Mouse (Mus musculus) embryonic facial prominence, embryonic 10.5 days (tissue): ENCODE results near the gene Syce1l. TPM values are rescaled to one million over a fixed set of nuclear protein-coding genes. Genes with fewer than 3 reads are reported as not detected.

ENCODE experiments used
- DNase-seq: peaks from one replicate; pipeline ENCODE4 v3.0.0-alpha.2; 2017; ENCODE audit warnings: low spot score
- H3K27ac ChIP-seq: fragments of 300-500 bp; sonication (generic); replicated peaks from 2 replicates; pipeline ENCODE4 v1.5.1; 2016; ENCODE audit warnings: mild to moderate bottlenecking
- H3K27me3 ChIP-seq: fragments of 300-500 bp; sonication (generic); replicated peaks from 2 replicates; pipeline ENCODE4 v1.6.1; 2016; ENCODE audit warnings: low read depth, mild to moderate bottlenecking; ENCODE audit not compliant: poor library complexity, severe bottlenecking
- H3K36me3 ChIP-seq: fragments of 300-500 bp; sonication (generic); replicated peaks from 2 replicates; pipeline ENCODE4 v1.6.1; 2016; ENCODE audit warnings: mild to moderate bottlenecking, moderate library complexity
- H3K4me1 ChIP-seq: fragments of 300-500 bp; sonication (generic); 2 replicates; pipeline ENCODE4 v1.6.1; 2016
- H3K4me3 ChIP-seq: fragments of 300-500 bp; sonication (generic); 2 replicates; pipeline ENCODE4 v1.5.1; 2016; ENCODE audit warnings: mild to moderate bottlenecking, moderate library complexity
- H3K9me3 ChIP-seq: fragments of 300-500 bp; sonication (generic); 2 replicates; pipeline ENCODE4 v1.6.1; 2016; ENCODE audit warnings: mild to moderate bottlenecking
- WGBS: fragments of 180-500 bp; shearing (Covaris S2); methylation state at CpG from one replicate; pipeline ENCODE4 v1.1.7; 2016; 5-methylcytosine and 5-hydroxymethylcytosine counted together
- polyA plus RNA-seq: library from polyadenylated mRNA; unstranded; fragments of >200 nt; fragmentation: Nextera tagmentation; extraction: Ambion mirVana; gene quantifications from 2 replicates; pipeline ENCODE4 v1.2.1, GENCODE M21; 2016

The Syce1l gene
- polyA plus RNA-seq: not detected in 2 replicates

GRCm38 (mm10) chr8:113642926-113643325 is at the start of gene Syce1l:
Gene Syce1l, plus strand, starts transcription at chr8:113643213.
- H3K27ac ChIP-seq: no peak within 1 kb of the TSS
- H3K4me3 ChIP-seq: no peak within 1 kb of the TSS
- WGBS: 93% methylated on average over 16 of the region's 16 CpGs
- peaks cover 50% of the 10 kb centered on the region for H3K36me3 ChIP-seq
- H3K4me1 ChIP-seq: 0 out of 2 replicates have a peak, but pooled peaks cover 3% of the 10 kb centered on the region
- no peak for DNase-seq
- no peaks in the 10 kb centered on the region for H3K27me3 ChIP-seq
- H3K9me3 ChIP-seq: no peaks in the 10 kb centered on the region

GRCm38 (mm10) chr8:113598401-113598800 is 44.6 kb upstream of the Syce1l start:
- H3K36me3 ChIP-seq: no peaks in the 10 kb centered on the region
- no peak for DNase-seq
- H3K27me3 ChIP-seq: no peaks in the 10 kb centered on the region
- WGBS: 42% methylated on average over 3 of the region's 3 CpGs
- no peaks in the 10 kb centered on the region for H3K4me1 ChIP-seq
- H3K9me3 ChIP-seq: no peaks in the 10 kb centered on the region
- H3K27ac ChIP-seq: no peak overlapping the region
- H3K4me3 ChIP-seq: no peak overlapping the region

- DNase-seq: no peak
- Histone ChIP-seq H3K27me3 (no peaks in the 10 kb centered on the region), H3K36me3 (peaks cover 1% of the 10 kb centered on the region), H3K27ac (no peak overlapping the region), H3K9me3 (no peaks in the 10 kb centered on the region), H3K4me1 (peaks cover 20% of the 10 kb centered on the region), H3K4me3 (no peak overlapping the region)
- 11% methylated on average over 3 of the region's 3 CpGs for WGBS
Measured at GRCm38 (mm10) chr8:113632634-113633033, 10.4 kb upstream of the Syce1l start.

- H3K4me1 ChIP-seq: peaks cover 20% of the 10 kb centered on the region
- peak overlapping the region; percentile 70 for H3K4me3 ChIP-seq
- no peaks in the 10 kb centered on the region for H3K27me3 ChIP-seq
- 33% methylated on average over 12 of the region's 12 CpGs for WGBS
- H3K27ac ChIP-seq: no peak overlapping the region
- DNase-seq: no peak
- H3K9me3 ChIP-seq: no peaks in the 10 kb centered on the region
- H3K36me3 ChIP-seq: peaks cover 17% of the 10 kb centered on the region
Measured at GRCm38 (mm10) chr8:113634161-113634560, 8.9 kb upstream of the Syce1l start.

- peak; percentile 96 for DNase-seq
- no peaks in the 10 kb centered on the region for H3K27me3 ChIP-seq
- H3K9me3 ChIP-seq: no peaks in the 10 kb centered on the region
- H3K36me3 ChIP-seq: peaks cover 24% of the 10 kb centered on the region
- peaks cover 20% of the 10 kb centered on the region for H3K4me1 ChIP-seq
- peak within 1 kb of the TSS; percentile 70 for H3K4me3 ChIP-seq
- peak within 1 kb of the TSS; percentile 91 for H3K27ac ChIP-seq
- under 1% methylated on average over 42 of the region's 42 CpGs for WGBS
Measured at GRCm38 (mm10) chr8:113634670-113635591, 8.1 kb upstream of the Syce1l start, which contains the start of gene Mon1b. Gene Mon1b, plus strand, starts transcription at chr8:113635587.

DNA sequence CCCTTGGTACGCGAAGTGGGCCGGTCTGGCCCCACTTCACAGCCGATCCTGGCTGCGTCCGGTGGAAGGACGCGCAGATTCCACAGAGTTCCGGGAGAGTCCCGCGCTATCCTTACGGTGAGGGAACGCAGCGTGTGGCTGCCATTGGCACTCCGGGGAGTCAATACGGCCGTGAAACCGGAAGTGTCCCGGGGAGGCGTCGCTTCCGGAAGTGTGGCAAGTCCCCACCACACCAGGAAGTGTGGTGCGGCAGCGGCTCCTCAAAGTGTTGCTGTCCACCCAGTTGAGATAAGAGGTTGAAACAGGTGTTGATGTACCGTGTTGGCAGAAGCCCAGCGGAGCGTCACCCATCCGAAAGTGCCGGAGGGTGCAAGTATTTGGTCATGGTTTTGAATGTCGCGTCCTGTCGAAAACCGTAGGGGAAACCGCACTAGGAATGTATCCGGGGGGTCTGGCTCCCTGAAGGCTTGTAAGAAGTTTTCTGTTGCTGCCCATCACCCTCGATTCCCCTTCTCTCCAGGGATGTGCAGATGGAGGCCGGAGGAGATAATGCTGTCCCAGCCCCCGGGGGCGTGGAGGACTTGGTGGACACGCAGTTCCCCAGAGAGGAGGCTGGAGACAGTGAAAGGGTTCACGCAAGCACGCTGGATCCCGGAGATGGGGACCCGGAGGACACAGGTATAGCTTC is 7.3 kb upstream of the Syce1l start:
- H3K9me3 ChIP-seq: no peaks in the 10 kb centered on the region
- peaks cover 32% of the 10 kb centered on the region for H3K36me3 ChIP-seq
- H3K4me3 ChIP-seq: peak overlapping the region; percentile 70
- WGBS: 1% methylated on average over 44 of the region's 44 CpGs
- peak overlapping the region; percentile 91 for H3K27ac ChIP-seq
- DNase-seq: no peak
- no peaks in the 10 kb centered on the region for H3K27me3 ChIP-seq
- H3K4me1 ChIP-seq: peaks cover 20% of the 10 kb centered on the region

- no peak for DNase-seq
Measured at GRCm38 (mm10) chr8:113636280-113636628, 6.8 kb upstream of the Syce1l start.

GRCm38 (mm10) chr8:113640357-113640756 is 2.7 kb upstream of the Syce1l start:
- DNase-seq: no peak
- Histone ChIP-seq H3K27me3 (no peaks in the 10 kb centered on the region), H3K36me3 (peaks cover 55% of the 10 kb centered on the region), H3K27ac (no peak overlapping the region), H3K4me3 (no peak overlapping the region), H3K4me1 (peaks cover 16% of the 10 kb centered on the region), H3K9me3 (no peaks in the 10 kb centered on the region)
- WGBS: 85% methylated on average over 8 of the region's 8 CpGs

More at GRCm38 (mm10) chr8:113636280-113636628, 6.8 kb upstream of the Syce1l start:
- H3K4me3 ChIP-seq: peak overlapping the region; percentile 70
- H3K27me3 ChIP-seq: no peaks in the 10 kb centered on the region
- peaks cover 20% of the 10 kb centered on the region for H3K4me1 ChIP-seq
- H3K36me3 ChIP-seq: peaks cover 36% of the 10 kb centered on the region
- WGBS: 39% methylated on average over 5 of the region's 5 CpGs
- H3K9me3 ChIP-seq: no peaks in the 10 kb centered on the region
- peak overlapping the region; percentile 91 for H3K27ac ChIP-seq

DNA sequence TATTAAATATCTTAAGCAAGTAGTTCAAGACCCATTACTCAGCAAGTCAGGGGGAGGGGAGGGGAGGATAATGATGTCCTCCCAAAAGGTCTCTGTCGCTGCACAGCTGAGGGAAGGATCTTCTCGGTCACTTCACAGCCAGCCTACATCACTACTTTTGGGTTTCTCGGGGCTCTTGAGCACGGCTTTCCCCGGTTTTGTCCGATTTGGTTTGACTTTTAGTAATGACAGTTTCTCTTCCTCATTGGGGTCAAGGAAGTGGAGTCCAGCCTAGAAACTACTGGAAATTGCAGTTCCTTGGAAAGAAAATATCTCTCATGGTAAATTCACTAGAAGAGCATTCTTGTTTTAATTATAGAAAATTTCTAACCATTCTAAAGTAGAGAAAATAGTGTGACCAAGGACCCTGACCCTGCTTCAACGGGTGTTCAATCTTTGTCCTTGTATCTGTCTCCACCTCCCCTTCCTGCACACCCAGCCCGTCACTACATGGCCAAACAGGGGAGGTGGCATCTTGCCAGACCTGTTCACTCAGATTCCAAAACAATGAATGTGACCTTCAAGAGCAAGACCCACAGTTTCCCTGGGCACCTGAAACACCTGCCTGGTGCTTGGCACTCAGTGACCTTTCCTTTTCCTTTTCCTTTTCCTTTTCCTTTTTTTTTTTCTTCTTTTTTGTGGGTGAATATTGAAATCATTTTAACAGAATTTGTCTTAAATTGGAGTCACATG is 632 bp downstream of the Syce1l start:
- Histone ChIP-seq H3K4me1 (0 out of 2 replicates have a peak, but pooled peaks cover 3% of the 10 kb centered on the region), H3K4me3 (no peak overlapping the region), H3K9me3 (no peaks in the 10 kb centered on the region), H3K36me3 (peaks cover 43% of the 10 kb centered on the region), H3K27ac (no peak overlapping the region), H3K27me3 (no peaks in the 10 kb centered on the region)
- WGBS: 88% methylated on average over 8 of the region's 8 CpGs
- DNase-seq: no peak

- no peaks in the 10 kb centered on the region for H3K9me3 ChIP-seq
- DNase-seq: no peak
- H3K4me1 ChIP-seq: 0 out of 2 replicates have a peak, but pooled peaks cover 3% of the 10 kb centered on the region
- no peaks in the 10 kb centered on the region for H3K27me3 ChIP-seq
- no peak overlapping the region for H3K27ac ChIP-seq
- H3K4me3 ChIP-seq: no peak overlapping the region
- H3K36me3 ChIP-seq: peaks cover 27% of the 10 kb centered on the region
- WGBS: 81% methylated on average over 5 of the region's 5 CpGs
Measured at GRCm38 (mm10) chr8:113645220-113645619, 2.2 kb downstream of the Syce1l start.

DNA sequence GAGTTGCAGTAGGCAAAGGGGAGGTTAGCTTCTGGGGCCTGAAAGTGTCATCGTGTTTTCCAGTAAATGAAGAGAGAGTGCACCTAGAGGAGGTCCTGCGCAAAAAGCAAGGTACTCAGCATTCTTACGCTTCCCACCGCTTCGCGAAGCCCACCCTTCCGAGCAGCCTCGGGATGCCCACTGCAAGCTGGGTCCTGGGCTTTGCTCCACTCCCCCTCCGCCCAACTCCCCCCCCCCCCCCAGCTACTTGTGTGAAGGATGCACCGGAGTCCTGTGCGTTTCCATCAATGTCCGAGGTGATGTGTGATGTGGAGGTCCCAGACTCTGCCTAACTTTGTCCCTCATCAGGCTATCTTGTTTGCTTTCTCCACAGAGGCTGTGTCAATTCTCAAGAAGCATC is 9.4 kb downstream of the Syce1l start:
- Histone ChIP-seq H3K27me3 (no peaks in the 10 kb centered on the region), H3K27ac (no peak overlapping the region), H3K9me3 (no peaks in the 10 kb centered on the region), H3K4me3 (no peak overlapping the region), H3K4me1 (no peaks in the 10 kb centered on the region), H3K36me3 (no peaks in the 10 kb centered on the region)
- DNase-seq: no peak
- WGBS: 88% methylated on average over 12 of the region's 12 CpGs

DNA sequence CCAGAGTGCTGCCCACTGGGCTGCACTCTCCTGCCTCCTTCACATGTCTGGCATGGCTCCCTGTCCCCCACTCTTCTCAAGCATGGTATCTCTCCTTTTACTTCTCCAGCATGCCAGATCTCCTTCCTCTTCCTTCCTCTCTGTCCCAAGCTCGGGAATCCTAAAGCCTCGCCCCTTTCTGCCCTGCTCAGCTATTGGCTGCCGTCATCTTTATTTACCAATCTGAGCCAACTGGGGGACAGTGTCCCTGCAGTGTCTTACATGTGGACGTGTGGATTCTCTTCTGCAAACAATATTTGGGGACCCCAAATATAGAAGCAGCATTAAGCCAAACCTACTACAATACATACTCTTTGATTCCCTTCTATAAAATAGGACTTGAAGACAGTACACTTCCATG is 10.1 kb downstream of the Syce1l start:
- H3K27ac ChIP-seq: no peak overlapping the region
- no peak for DNase-seq

More for the DNA sequence above, 10.1 kb downstream of the Syce1l start:
- H3K27me3 ChIP-seq: no peaks in the 10 kb centered on the region
- no peaks in the 10 kb centered on the region for H3K4me1 ChIP-seq
- H3K4me3 ChIP-seq: no peak overlapping the region
- H3K9me3 ChIP-seq: no peaks in the 10 kb centered on the region
- WGBS: 57% methylated on average over 4 of the region's 4 CpGs
- H3K36me3 ChIP-seq: no peaks in the 10 kb centered on the region
